Mouse (Mus musculus): Measurements from ENCODE around the gene Rapgef3.
A peak's percentile ranks its signal among the peaks of the same experiment; 100 is the strongest.

Rapgef3 gene

DNA sequence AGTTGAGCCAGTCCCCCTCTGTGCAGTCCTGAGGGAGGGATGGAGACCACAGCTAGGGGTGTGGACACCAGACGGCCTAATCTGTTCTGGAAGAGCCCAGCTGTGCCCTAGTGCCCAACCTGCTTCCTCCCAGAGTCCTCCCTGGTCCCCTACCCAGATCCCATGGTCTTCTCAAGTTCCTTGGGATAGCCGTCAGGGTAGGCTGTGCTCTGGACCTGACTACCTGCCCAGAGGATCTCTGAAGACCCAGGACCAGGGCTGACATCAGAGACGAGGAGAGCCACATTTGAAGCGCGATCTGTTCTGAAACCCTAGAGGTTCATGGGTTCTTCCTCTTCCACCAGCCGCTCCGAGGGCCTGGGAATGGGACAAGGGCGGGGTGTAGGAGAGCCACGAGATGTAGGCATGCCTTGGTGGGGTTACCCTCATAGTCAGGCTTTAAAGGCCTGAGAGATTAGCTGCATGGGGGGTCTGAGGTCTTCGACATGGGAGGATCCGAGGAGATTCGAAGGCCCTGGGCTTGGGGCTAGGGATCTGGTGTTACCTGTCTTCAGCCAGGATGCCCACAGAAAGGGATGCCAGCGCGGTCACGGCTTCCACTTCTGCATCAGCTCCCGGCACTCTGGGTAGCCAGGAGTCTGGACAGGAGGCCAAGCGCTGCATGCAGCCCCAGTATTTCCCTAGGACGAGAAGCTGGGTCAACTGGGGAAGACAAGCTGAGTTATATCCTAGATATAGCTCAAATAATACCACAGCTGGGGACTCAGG lies 25.8 kb upstream of the Rapgef3 start:
- no peak for DNase-seq

DNA sequence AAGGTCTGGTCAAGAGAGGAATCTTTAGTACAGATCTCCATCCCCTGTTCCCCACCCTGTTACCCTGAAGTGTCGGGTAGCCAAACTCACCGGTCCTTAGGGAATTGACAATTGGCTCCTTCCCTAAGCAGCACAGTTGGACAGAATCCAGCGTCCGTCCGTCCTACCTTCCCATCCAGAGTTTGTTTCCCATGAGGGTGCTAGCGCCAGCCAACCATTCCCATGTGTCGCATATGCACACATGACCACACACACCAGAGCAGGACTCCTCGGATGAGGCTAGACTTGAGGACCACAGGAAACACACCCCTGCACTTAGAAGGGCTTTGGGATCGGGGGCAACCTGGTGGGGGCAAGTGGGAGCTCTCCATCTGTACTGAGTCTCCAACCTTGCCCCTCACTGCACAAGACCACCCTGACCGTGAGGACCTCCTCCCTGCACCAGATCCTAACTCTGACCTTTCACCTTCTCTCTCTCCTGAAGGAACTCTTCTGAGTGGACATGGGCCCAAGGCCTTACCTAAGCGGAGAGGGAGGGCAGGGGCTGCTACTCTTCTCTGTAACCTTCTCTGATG lies 23.4 kb upstream of the Rapgef3 start:
- DNase-seq, result no peak

DNA sequence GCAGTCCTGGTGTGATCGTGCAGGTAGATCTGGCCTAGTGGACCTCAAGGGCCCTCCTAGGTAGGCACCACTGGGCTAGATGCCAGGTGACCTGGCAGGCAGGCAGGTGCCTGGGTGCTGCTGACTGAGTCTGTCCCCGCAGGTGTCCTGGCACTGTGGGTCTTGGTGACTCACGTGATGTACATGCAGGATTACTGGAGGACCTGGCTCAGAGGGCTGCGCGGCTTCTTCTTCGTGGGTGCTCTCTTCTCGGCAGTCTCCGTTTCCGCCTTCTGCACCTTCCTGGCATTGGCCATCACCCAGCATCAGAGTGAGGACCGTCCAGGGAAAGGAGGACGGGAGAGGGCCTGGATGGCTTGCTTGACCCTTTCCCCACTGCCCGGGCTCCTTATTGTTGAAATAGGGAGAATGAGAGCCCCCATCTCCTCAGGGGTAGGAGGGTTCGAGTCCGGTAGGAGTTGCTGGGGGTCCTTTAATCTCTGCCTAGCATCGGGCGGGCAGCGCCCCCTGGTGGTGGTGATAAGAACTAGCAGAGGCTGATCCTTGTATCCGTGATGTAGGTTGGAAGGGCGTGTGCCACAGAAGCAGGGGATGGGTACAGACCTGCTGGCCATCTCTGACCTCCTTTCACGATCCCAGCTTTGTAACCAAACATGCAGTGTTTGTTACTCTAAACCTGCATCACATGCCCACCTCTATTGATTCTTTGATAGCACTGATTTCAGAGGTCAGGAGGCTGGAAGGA lies 22.2 kb upstream of the Rapgef3 start:
- peak; percentile 71 to 75 for DNase-seq

- DNase-seq, result peak; percentile 66 to 68
These were observed 21.0 kb upstream of the Rapgef3 start for GRCm38 (mm10) chr15:97788821-97789220.

- no peak for DNase-seq
These were observed 20.3 kb upstream of the Rapgef3 start for GRCm38 (mm10) chr15:97787799-97788667.

- DNase-seq, result no peak
These were observed 19.5 kb upstream of the Rapgef3 start for GRCm38 (mm10) chr15:97787148-97787798.

- DNase-seq, result no peak
These were observed 18.8 kb upstream of the Rapgef3 start for GRCm38 (mm10) chr15:97786412-97787112.

DNA sequence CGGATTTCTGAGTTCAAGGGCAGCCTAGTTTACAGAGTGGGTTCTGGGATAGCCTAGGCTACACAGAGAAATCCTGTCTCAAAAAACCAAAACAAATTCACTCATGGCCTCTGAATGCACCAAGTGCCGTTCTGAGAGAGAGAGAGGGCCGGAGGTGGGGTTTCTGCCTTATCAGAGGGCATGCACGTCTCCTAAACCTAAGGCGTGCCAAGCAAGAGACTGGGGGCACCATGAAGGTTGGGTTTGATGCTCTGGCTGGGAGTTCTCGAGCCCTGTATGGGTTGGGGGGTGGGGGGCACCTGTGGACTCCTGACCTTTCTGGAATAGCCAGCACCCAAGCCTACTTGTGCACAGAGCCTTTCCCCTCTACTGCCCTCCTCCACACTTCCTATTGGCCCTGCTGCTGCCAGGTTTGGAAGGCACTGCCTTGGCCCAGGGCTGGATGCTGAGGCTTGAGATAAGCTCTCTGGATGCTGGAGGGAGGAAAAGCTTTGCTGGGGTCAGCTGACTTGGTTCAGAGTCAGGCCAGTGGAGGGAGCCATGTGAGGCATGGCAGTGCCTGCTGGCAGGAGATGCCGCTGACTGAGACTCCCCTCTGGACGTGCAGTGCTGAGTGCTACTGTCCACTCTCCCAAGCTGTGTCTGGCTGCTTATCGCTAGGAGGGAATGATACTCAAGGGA lies 18.1 kb upstream of the Rapgef3 start:
- peak in 1 of 2 experiments; percentile 39 for DNase-seq

DNA sequence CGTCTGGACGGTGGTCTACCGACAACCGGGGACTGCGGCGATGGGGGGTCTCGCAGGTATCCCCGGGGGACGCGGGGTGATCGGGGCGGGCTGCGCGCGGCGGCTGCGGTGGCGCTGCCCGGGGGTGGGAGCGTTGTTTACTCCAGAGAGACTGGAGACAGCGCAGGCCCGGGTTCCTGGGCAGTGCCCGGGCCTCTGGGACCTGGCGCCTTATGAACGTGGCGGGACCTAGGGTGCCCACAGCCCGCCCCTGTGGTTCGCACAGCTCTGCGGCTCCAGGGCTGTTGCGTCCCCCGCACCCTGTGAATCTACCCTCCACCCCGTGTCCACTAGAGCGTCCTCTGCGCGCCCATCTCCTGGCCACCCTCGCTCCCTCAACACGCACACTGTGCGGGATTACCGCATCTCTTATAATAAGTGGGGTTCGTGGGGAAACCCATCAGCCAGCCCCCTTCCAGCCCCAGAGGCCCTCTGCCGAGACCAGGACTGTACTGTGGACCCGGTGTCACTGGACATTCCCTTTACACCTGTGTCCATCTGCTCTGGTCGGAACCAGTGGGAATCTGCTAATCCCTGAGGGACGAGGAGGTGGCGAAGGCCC lies 16.9 kb upstream of the Rapgef3 start:
- peak; percentile 44 to 62 for DNase-seq

- DNase-seq, result peak; percentile 89 to 94
These were observed 16.4 kb upstream of the Rapgef3 start for GRCm38 (mm10) chr15:97784092-97784559.

DNA sequence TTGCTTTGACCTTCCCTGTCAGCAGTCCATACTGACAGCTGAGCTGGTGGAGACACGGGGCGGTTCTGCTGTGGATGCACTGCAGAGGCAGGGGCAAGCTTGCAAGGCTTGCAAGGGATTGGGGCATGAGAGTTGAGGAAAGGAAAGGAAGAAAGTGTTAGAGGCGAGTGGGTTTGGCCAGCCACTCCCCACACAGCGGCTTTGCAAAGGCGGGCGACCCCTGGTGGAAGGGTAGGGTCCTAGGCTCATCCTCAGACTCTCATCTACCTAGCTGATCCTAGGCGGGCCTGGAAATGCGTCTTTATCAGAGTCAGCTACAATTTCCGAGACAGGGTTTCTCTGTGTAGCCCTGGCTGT lies 15.0 kb upstream of the Rapgef3 start:
- peak in 1 of 2 experiments; percentile 50 for DNase-seq

GRCm38 (mm10) chr15:97781961-97782748 lies 14.4 kb upstream of the Rapgef3 start:
- no peak for DNase-seq

GRCm38 (mm10) chr15:97780611-97781031 lies 12.8 kb upstream of the Rapgef3 start:
- no peak for DNase-seq

DNA sequence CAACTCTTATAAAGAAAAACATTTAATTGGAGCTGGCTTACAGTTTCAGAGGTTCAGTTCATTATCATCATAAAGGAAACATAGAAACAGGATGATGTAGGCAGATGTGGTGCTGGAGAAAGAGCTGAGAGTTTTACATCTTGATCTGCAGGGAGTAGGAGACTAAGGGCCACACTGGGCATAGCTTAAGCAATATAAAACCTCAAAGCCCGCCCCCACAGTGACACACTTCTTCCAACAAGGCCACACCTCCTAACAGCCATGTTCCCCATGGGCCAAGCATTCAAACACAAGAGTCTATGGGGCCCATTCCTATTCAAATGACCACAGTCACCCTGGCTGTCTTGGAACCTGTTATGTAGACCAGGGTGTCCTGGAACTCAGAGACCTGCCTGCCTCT lies 11.8 kb upstream of the Rapgef3 start:
- no peak for DNase-seq

DNA sequence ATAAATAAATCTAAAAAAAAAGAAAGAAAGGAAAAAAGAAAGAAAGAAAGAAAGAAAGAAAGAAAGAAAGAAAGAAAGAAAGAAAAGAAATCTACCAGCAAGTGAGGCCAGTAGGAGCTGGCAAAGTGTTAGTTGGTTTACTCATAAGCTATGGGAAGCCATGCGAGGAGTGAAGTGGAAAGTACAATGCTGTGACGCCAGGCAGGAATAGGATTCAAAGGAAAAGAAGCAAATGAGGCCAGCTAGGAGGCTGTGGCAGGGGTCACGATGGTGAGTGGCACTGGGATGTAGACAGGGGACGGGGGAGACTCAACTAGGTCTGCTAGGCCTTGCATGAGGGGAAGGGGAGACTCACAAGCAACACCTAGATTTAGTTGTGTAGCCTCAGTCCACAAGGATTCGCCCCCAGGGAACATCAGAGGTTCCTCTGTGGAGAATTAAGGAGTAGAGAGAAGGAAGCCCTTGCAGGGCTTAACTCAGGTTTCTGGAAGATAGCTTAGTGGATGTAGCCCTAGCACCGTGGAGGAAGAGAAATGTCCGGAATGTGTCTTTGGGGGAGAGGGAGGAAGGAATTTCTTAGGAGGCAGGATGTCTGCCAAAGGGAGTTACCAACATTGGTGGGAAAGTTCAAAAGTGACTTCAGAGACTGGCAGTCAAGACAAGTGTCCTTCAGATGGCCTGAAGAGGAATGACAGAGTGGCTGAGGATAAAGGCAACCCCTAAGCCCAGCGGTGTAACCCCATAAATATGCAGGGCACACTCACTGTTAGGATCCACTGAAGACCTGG lies 10.7 kb upstream of the Rapgef3 start, which contains the start of gene Slc48a1:
TSS of gene Slc48a1 (plus strand) at position 210 of the 788 bp plus-strand sequence.
- DNase-seq, result no peak

GRCm38 (mm10) chr15:97776919-97777318 lies 9.1 kb upstream of the Rapgef3 start:
- no peak for DNase-seq

DNA sequence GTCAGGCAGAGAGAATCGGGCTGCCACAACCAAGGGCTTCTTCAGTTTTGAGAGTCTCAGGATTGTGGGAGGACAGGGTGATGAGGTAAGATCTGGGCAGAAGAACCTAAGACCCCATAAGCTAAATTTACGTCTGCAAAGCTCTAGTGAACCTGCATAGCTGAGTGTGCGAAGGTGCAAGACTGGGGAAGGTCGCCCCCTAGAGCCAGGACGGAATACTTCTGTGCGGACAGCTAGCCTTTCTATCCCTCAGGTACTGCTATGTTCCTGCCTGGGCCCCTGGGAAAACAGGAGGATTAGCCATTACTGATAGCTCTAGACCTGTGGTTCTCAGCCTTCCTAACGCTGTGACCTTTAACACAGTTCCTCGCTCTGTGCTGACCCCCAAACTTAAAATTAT lies 8.7 kb upstream of the Rapgef3 start:
- peak; percentile 81 to 82 for DNase-seq

DNA sequence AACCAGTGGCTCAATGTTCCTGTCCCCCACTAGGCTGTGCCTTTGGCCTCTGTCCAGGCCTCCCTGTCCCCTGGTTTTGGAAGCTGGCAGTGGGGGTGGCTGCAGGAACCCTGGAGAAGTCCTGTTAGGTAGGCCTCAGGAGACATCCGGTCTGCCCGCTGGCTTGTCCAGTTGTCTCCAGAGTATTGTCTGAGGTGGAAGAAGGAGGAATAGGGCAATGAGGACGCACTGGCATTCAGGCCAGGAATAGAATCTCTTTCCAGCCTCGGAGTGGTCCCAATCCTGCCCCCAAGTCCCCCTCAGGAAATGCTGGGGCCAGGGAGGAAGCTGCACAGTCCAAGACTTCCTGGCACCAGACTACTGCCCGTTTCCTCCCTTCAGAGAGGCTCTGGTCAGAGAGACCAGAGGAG lies 6.2 kb upstream of the Rapgef3 start:
- no peak for DNase-seq

- no peak for DNase-seq
These were observed 5.3 kb upstream of the Rapgef3 start for GRCm38 (mm10) chr15:97773108-97773507.

All from cerebellum, postnatal 36 days (tissue).